Mouse (Mus musculus) ES-Bruce4 (cell line): ENCODE data around the gene Tmx2. TPM values are rescaled to one million over a fixed set of nuclear protein-coding genes. Genes with fewer than 3 reads are reported as not detected.

Experiments
- H3K27ac ChIP-seq: 2 replicates; pipeline ENCODE4 v1.5.1; 2012; ENCODE audit warnings: low read length, inconsistent platforms; ENCODE audit not compliant: insufficient read depth
- H3K27me3 ChIP-seq: 2 replicates; pipeline ENCODE4 v1.6.1; 2012; ENCODE audit warnings: mild to moderate bottlenecking, low read length, inconsistent platforms; ENCODE audit not compliant: control insufficient read depth, poor library complexity, insufficient read depth, severe bottlenecking
- H3K36me3 ChIP-seq: 2 replicates; pipeline ENCODE4 v1.6.1; 2012; ENCODE audit warnings: inconsistent platforms, mild to moderate bottlenecking, low read length, moderate library complexity; ENCODE audit not compliant: control insufficient read depth, poor library complexity, insufficient read depth, severe bottlenecking
- H3K4me1 ChIP-seq: one replicate; pipeline ENCODE4 v1.8.1; 2011; ENCODE audit warnings: low read length; ENCODE audit not compliant: control insufficient read depth, insufficient read depth
- H3K4me3 ChIP-seq: 2 replicates; pipeline ENCODE4 v1.5.1; 2011; ENCODE audit warnings: low read depth, mild to moderate bottlenecking, low read length
- H3K9ac ChIP-seq: 2 replicates; pipeline ENCODE4 v1.6.1; 2012; ENCODE audit warnings: low read depth, mild to moderate bottlenecking, inconsistent platforms; ENCODE audit not compliant: poor library complexity, severe bottlenecking
- H3K9me3 ChIP-seq: replicated peaks from 2 replicates; pipeline ENCODE4 v1.6.1; 2012; ENCODE audit warnings: mild to moderate bottlenecking, low read length, inconsistent platforms; ENCODE audit not compliant: control insufficient read depth, poor library complexity, insufficient read depth, severe bottlenecking
- CTCF ChIP-seq: IDR thresholded peaks from one replicate; pipeline ENCODE4 v1.8.1; 2011; ENCODE audit warnings: low read depth, low read length
- EP300 ChIP-seq: IDR thresholded peaks from 2 replicates; pipeline ENCODE4 v1.6.1; 2011; ENCODE audit warnings: low read depth, low read length; ENCODE audit not compliant: insufficient read depth
- POLR2A ChIP-seq: IDR thresholded peaks from one replicate; pipeline ENCODE4 v1.8.1; 2011; ENCODE audit warnings: low read length; ENCODE audit not compliant: insufficient read depth
- polyA plus RNA-seq: library from polyadenylated mRNA; stranded (reverse); fragments of >200 nt; gene quantifications from 2 replicates; pipeline ENCODE4 v1.2.4, GENCODE M21; 2011; ENCODE audit warnings: low read depth; ENCODE audit not compliant: missing spikeins, insufficient read depth, insufficient read length

Tmx2 gene
- polyA plus RNA-seq, 1 experiment: 63.5 TPM

DNA sequence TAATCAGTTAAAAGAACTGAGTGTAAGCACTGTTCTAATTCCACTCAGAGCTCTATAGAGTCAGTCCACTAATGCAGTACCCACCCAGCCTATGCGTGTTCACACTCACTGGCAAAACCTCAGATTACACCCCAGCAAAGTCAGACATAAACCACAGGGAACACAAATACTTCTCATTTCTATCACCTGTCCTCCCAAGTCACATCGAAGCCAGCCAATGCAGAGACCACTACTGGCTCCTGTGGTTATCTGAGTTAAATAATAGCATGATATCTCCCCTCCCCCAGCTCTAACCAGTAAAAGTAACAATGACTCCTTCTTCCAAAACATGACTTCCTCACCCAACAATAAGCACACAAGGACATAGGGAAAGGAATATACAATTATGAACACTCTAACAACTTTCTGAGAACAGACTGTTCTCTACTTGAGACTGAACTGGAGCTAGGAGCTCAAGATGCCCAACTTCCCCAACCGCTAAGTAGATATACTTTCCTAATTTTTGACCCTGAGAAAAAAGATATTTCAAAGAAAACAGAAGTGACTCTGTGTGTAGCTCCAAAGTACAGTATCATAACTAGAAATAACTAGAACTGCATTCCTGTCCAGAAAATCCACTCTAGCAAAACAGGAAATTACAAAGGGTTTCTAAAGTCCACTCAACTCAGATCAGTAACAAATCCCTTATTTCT, 55.4 kb downstream of the Tmx2 start:
- H3K9me3 ChIP-seq: no peaks in the 10 kb centered on the region
- TF ChIP-seq EP300: no peak
- no peak for TF ChIP-seq CTCF
- no peak for TF ChIP-seq POLR2A
- H3K4me1 ChIP-seq: no peaks in the 10 kb centered on the region
- no peak overlapping the region for H3K9ac ChIP-seq
- H3K4me3 ChIP-seq: no peak overlapping the region
- no peak overlapping the region; the same call in 1 of the 2 replicates for H3K27ac ChIP-seq
- H3K27me3 ChIP-seq: no peaks in the 10 kb centered on the region
- peaks cover 33% of the 10 kb centered on the region for H3K36me3 ChIP-seq

DNA sequence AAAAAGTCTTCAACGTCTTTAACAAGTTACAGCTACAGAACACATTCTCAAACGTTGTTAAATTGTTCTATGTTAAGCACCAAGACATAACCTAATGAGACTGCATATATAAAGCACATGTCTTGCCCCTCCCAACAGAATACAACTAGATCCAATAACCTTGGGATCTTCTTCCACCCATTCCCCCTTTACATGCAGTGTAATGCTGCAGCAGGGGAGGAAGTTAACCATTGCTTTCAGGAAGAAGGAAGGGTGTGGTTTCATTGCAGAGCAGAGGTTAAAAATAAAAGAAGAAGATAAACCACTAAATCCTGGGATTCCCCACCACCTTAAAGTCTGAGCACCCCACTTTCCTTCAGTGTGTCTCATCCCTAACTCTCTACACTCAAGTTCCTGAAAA, 56.3 kb downstream of the Tmx2 start:
- Histone ChIP-seq H3K36me3 (peaks cover 32% of the 10 kb centered on the region), H3K4me3 (no peak overlapping the region), H3K27me3 (no peaks in the 10 kb centered on the region), H3K9ac (no peak overlapping the region), H3K9me3 (no peaks in the 10 kb centered on the region), H3K4me1 (no peaks in the 10 kb centered on the region), H3K27ac (peak overlapping the region; percentile 75)
- TF ChIP-seq EP300 (no peak), CTCF (no peak)

Other genes with a start within 250 kb of the Tmx2 start
- gene Tfpi, start 202.4 kb downstream of the Tmx2 start, polyA plus RNA-seq: 83.3 and 88.5 TPM in 2 replicates
- 239 and 247 TPM in 2 replicates for gene Ctnnd1, start 28.4 kb downstream of the Tmx2 start, polyA plus RNA-seq
- gene Btbd18, start 20.1 kb downstream of the Tmx2 start, polyA plus RNA-seq: 1.2 and 2.2 TPM in 2 replicates
- gene Selenoh, start 8.4 kb downstream of the Tmx2 start, polyA plus RNA-seq: 194 and 215 TPM in 2 replicates
- not detected in 2 replicates for gene Gm28635, start 1.1 kb downstream of the Tmx2 start, polyA plus RNA-seq
- gene Med19, start 738 bp downstream of the Tmx2 start, polyA plus RNA-seq: 66.1 and 66.6 TPM in 2 replicates
- 39.6 and 42.4 TPM in 2 replicates for gene Zdhhc5, start 36.0 kb upstream of the Tmx2 start, polyA plus RNA-seq
- 32.9 and 34.9 TPM in 2 replicates for gene Clp1, start 48.2 kb upstream of the Tmx2 start, polyA plus RNA-seq
- 0.56 and 0.73 TPM in 2 replicates for gene Ypel4, start 54.9 kb upstream of the Tmx2 start, polyA plus RNA-seq
- 9.9 and 10.3 TPM in 2 replicates for gene Gm19426, start 64.5 kb upstream of the Tmx2 start, polyA plus RNA-seq
- gene Serping1, start 96.3 kb upstream of the Tmx2 start, polyA plus RNA-seq: 17.2 and 19.2 TPM in 2 replicates
- 12.6 and 14.3 TPM in 2 replicates for gene Ube2l6, start 119.7 kb upstream of the Tmx2 start, polyA plus RNA-seq
- gene Smtnl1, start 143.5 kb upstream of the Tmx2 start, polyA plus RNA-seq: 2.6 and 2.8 TPM in 2 replicates
- 40.8 and 47.3 TPM in 2 replicates for gene Timm10, start 147.9 kb upstream of the Tmx2 start, polyA plus RNA-seq
- 11.5 and 12.3 TPM in 2 replicates for gene Slc43a1, start 159.7 kb upstream of the Tmx2 start, polyA plus RNA-seq
- not detected in 2 replicates for gene Rtn4rl2, start 207.6 kb upstream of the Tmx2 start, polyA plus RNA-seq